Mouse (Mus musculus): ENCODE data around the gene Agtpbp1.
"Not testable (repeated sequence)": the region's sequence is repeated elsewhere in the genome, so short reads cannot be mapped to it uniquely, and the experiment has no call there.

Gene Agtpbp1

GRCm38 (mm10) chr13:59490726-59491125 is 94.3 kb downstream of the Agtpbp1 start:
- ATAC-seq (ENCODE audit: insufficient number of reproducible peaks, low FRiP score, low TSS enrichment) = no peak

DNA sequence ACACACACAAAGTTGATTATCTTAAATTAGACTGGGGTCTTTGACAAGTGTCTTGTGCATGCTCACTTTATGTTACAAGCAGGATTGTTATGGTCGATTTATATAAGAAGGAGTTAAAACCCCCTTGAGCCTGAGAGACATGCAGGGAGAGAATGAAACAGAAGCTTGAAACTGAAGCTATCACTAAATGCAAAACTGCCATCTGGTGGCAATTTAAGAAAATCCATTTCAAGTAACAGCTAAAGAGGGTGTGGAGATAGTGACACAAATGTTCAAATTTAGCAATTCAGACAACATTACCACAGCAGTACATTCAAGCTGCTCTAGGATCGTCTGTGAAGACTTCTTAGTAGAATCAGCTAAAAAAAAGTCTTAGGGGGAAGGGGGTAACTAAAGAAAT is 95.9 kb downstream of the Agtpbp1 start:
- ATAC-seq (ENCODE audit: insufficient number of reproducible peaks, low FRiP score, low TSS enrichment) = 0 out of 2 replicates have a peak, but pooled peaks have one; percentile 56

GRCm38 (mm10) chr13:59487287-59487686 is 97.7 kb downstream of the Agtpbp1 start:
- ATAC-seq (ENCODE audit: insufficient number of reproducible peaks, low FRiP score, low TSS enrichment) = no peak

DNA sequence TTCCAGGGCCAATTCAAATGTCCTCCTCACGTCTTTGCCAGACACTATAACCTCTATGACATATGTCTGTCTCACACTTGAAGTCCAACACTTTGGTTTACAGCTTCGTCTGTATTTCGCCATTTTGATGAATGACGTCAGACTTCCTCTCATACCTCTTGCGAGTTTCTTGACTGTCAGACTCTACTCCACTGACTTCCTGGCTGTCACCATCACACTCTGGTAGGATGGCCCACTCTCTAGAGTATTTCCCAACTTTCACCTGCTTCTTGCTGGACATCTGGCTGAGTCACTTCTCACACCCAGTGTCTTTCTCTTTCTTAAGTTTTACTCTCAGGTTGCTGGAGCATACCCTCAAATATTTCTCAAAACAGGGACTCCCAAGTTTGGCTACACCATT is 98.8 kb downstream of the Agtpbp1 start:
- ATAC-seq (ENCODE audit: insufficient number of reproducible peaks, low FRiP score, low TSS enrichment) = no peak

DNA sequence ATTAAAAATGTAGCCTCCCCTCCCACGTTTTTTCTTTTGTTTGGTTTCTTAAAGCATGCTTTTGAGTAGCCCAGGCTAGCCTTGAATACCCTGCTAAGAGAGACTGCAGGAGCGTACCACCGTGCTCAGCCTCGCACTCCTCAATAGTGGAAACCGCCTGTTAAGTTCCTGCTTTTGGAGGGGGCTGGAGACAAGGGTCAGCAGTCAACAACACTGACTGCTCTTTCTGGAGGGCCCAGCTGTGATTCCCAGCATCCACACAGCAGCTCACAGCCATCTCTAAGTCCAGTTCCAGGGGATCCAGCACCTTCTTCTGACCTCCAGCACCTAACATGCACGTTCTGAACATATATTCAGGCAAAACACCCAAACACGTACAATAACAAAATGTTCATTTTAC is 99.6 kb downstream of the Agtpbp1 start:
- ATAC-seq (ENCODE audit: insufficient number of reproducible peaks, low FRiP score, low TSS enrichment) = no peak

- ATAC-seq (ENCODE audit: insufficient number of reproducible peaks, low FRiP score, low TSS enrichment) = no peak
Observed at GRCm38 (mm10) chr13:59481484-59481855, 103.6 kb downstream of the Agtpbp1 start.

- ATAC-seq (ENCODE audit: insufficient number of reproducible peaks, low FRiP score, low TSS enrichment) = no peak
Observed at GRCm38 (mm10) chr13:59480599-59481483, 104.2 kb downstream of the Agtpbp1 start.

- ATAC-seq (ENCODE audit: insufficient number of reproducible peaks, low FRiP score, low TSS enrichment) = not testable (repeated sequence)
Observed at GRCm38 (mm10) chr13:59477928-59478327, 107.1 kb downstream of the Agtpbp1 start.

- no peak for ATAC-seq (ENCODE audit: insufficient number of reproducible peaks, low FRiP score, low TSS enrichment)
Observed at GRCm38 (mm10) chr13:59477451-59477850, 107.6 kb downstream of the Agtpbp1 start.

DNA sequence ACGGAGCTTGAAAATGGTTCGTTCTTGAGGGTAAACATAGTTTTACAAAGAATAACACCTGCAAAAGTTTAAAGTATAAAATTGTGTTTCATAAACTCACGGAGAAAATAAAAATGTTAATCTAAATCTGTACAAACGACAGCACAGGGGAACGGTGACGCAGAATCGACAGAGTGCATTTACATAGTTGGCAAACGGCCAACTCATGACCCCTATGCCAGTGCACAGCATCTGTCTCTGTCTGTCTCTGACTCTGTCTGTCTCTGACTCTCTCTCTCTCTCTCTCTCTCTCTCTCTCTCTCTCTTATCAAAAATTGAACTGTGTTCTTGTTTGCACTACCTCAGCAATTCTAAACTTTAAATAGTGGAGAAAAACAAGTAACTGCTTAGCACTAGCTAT is 110.1 kb downstream of the Agtpbp1 start:
- ATAC-seq (ENCODE audit: insufficient number of reproducible peaks, low FRiP score, low TSS enrichment) = no peak

DNA sequence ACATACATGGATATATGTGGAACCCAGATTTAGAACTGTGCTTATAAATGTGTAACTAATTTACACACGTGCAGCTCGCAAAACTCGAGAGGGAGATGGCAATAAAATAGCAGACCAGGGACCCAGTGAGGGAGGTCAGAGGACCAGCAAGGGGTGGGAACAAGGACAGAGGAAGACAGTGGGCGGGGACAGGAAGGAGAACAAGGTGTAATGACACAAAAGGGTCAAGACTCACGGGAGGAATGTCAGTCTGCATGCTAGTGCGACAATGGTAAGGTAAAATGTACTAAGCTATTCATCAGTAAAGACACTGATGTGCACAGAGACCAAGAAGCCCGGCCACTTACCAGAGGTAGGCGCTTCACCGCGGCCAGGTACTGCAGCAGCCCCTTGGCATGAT is 111.7 kb downstream of the Agtpbp1 start:
- ATAC-seq (ENCODE audit: insufficient number of reproducible peaks, low FRiP score, low TSS enrichment) = no peak

GRCm38 (mm10) chr13:59472222-59472621 is 112.8 kb downstream of the Agtpbp1 start:
- ATAC-seq (ENCODE audit: insufficient number of reproducible peaks, low FRiP score, low TSS enrichment) = no peak

GRCm38 (mm10) chr13:59469701-59470100 is 115.3 kb downstream of the Agtpbp1 start:
- no peak for ATAC-seq (ENCODE audit: insufficient number of reproducible peaks, low FRiP score, low TSS enrichment)

GRCm38 (mm10) chr13:59468181-59468802 is 116.7 kb downstream of the Agtpbp1 start:
- ATAC-seq (ENCODE audit: insufficient number of reproducible peaks, low FRiP score, low TSS enrichment) = 0 out of 2 replicates have a peak, but pooled peaks have one; percentile 6

DNA sequence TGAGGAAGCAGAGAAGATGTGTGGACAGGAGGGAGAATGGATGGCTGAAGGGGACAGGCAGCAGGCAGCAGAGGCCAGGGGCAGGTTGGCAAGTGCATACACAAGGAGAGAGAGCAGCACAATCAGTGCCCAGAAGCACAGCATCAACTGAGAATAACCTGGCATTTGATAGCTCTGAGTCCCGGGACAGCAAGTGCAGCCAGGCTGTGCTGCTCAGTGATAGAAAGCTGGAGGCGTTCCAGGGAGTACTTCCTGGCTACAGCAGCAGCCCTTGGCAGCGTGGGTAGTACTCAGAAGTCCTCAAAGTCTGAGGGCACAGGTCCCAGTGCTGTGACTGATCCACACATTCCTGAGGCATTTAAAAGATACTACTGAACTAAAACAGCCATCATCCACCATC is 117.4 kb downstream of the Agtpbp1 start:
- peak; percentile 92 for ATAC-seq (ENCODE audit: insufficient number of reproducible peaks, low FRiP score, low TSS enrichment)

- ATAC-seq (ENCODE audit: insufficient number of reproducible peaks, low FRiP score, low TSS enrichment) = no peak
Observed at GRCm38 (mm10) chr13:59460958-59461357, 124.1 kb downstream of the Agtpbp1 start.

DNA sequence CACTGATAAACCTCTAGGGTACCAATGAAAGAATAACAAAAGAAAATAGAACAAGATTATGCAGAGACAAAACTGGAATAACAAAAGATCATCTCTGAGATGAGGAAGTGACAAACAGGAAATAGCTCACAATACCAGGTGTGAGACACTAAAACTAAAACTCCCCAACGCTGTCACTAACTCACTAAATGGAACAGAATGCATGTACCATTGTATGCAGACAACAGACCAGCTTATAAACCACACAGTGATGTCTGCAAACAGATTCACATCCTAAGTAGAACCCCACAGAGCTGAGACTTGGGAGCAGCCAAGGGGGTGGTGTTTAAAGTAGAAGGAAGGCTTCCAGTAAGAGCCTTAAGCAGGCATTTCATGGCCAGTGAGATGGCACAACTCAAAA is 128.8 kb downstream of the Agtpbp1 start:
- ATAC-seq (ENCODE audit: insufficient number of reproducible peaks, low FRiP score, low TSS enrichment) = no peak

DNA sequence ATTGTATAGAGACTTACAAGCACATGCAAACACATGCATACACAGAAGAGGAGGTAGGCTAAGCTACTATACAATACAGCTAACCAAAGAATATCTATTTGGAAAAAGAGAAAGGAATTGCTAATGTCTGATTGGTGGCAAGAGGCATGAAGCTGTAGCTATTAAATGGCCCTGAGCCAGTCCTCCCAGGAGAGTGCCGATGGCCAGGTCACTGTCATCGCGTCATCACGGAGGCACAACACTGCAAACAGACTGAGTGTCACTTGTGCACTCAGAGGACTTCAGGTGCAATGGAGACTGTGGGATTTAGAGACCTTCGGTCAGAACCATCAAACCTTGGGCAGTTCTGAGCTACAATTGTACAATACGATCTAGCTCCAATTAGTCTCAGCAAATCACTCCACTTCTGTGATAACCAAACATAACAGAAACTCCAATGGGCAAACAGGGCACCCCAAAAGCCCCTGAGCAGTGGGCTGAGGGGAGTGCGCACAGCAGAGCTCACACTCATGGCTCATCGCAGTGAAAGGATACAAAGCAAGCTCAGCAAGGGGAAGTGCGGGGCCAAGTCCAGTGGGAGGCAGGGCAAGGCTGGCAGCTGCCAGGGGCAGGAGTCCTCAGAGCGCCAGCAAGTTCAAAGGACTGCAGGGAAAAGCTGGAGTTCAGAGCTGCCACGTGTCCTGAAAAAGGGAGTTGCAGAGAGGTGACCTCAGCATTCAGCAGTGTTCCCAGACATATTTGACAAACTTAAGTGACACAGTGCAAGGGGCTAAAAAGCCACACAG is 130.8 kb downstream of the Agtpbp1 start:
- ATAC-seq (ENCODE audit: insufficient number of reproducible peaks, low FRiP score, low TSS enrichment) = peak; percentile 38; the same call in 1 of the 2 replicates

GRCm38 (mm10) chr13:59453582-59453981 is 131.4 kb downstream of the Agtpbp1 start:
- peak; percentile 39; the same call in 1 of the 2 replicates for ATAC-seq (ENCODE audit: insufficient number of reproducible peaks, low FRiP score, low TSS enrichment)

DNA sequence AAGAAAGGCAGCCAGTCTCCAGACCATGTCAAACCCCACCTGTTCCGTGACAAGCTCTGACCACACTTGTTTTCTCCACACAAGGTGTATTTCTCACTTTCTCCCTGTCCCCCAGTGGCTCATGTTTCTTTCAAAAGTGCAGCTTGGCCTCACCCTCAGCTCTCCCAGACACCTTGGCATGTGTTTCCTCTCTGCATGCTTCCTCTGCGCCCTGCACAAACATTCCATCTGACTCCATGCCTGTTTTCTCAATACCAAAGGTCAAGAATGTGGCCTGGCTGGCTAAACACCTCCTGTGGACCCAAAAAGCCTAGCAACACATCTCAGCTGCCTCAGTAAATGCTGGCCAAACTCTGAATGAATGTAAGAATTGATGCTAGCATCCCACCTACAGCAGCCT is 132.0 kb downstream of the Agtpbp1 start:
- no peak for ATAC-seq (ENCODE audit: insufficient number of reproducible peaks, low FRiP score, low TSS enrichment)

- no peak for ATAC-seq (ENCODE audit: insufficient number of reproducible peaks, low FRiP score, low TSS enrichment)
Observed at GRCm38 (mm10) chr13:59450840-59451239, 134.2 kb downstream of the Agtpbp1 start.

All from cerebellum, adult (tissue).